Mouse (Mus musculus) kidney, adult 9 months (tissue): Measurements from ENCODE around the gene Ldlrad3.
A peak's percentile ranks its signal among the peaks of the same experiment; 100 is the strongest.

ENCODE experiments used
- DNase-seq: peaks from one replicate; pipeline ENCODE4 v3.0.0; 2022

Ldlrad3 gene

DNA sequence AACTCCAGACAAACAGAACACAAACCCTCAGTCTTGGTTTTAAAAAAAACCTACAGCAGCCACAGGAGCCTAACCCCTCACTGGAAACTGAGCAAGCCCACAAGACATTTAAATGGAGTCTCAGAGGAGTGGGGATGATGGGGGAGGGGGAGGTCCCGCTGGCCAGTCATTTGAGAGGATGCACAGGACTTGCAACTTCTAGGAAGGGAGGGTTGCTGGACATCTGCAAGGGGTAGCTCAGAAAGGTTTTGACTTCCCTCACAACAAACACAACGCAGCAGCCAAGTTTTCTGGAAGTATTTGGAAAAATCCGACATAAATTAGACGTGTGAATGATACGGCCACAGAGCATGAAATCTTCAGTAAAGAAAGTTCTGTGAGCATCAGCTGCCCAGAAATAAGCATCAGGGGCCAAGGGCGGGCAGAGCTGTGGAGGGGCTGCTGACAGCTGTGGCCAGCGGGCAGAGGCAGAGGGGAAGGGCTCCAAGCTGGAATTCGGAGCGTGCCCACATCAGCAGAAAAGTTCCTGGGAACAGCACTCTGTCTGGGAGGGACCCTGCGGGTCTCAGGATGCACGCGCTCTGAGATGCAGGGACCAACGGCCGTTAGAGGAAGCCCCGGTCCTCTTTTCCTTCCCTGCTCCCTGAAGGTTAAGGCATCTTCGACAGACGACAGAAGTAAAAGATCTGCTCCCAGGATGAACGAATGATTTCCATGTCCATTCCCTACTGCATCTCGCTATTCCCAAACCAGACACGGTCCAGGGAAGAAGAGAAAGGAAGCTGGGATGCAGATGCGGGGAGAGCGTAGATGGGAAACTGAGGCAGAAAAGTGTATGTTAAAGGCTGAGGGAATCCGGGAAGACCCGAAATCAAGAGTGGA lies 875 bp downstream of the Ldlrad3 start:
- peak; percentile 42 for DNase-seq

DNA sequence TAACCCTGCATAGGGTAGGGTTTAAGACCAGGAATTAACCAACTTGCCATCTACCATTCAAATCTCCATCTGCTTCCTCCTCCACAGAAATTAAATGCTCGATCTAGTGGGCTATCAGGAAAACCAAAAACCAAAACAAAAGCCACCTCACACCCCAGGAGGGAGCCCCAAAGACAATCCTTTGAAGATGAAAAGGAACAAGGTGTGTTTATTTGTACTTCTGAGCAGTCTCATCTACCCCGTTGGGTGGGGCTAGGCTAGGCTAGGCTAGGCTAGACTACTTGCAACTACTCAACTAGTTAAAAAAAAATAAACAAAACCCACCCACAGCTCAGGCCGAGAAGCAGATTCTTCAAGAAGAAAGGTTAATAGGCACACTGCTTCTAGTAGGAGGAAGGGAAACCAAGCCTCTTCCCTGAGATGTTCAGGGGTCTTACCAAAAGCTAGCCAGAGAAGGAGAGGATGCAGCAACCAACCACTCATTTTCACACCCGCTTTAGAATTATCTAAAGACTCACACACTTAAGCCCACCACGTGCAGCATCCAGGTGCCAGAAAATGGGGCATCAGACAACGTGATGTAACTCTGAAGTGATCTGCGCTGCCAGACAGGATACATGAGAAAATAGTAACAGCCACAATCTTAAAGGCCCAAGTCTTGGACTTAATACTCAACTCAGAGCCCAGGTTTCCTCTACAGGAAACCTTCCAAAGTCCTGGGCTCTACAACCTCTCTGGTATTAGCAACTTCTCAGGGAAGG lies 2.3 kb downstream of the Ldlrad3 start:
- no peak for DNase-seq

DNA sequence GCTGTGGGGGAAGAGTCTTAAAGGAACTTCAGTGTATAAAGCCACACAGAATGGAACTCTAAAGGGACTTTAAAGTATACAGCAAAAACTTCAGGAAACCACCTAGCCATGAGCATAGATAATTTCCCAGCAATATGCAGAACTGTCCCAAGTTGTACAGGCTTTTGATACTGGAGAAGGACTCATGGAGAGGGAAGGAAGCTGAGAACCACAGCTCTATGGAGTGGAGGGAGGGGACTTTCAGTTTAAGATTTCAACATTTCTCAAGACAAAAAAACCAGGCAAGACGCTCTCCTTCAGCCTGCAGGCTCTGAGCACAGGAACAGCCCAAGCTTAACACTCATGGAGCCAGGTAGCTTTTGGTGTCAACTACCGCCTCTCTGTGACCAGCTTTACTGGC lies 4.7 kb downstream of the Ldlrad3 start:
- DNase-seq = no peak

DNA sequence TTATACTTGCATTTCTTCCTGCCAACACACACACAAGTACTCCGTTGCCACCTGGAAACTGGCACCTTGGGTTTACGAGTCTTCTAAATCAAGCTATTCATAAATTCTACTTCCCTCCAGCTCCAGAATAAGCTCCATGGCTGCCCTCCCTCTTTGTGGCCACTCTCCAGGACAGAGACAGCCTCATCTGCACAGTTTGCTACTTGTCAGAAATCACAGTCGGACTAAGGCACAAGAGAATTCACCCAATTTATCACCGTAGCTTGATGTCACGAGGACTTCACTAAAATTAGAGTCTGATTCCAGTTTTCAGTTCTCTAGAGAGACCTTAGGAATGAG lies 9.8 kb downstream of the Ldlrad3 start:
- no peak for DNase-seq

DNA sequence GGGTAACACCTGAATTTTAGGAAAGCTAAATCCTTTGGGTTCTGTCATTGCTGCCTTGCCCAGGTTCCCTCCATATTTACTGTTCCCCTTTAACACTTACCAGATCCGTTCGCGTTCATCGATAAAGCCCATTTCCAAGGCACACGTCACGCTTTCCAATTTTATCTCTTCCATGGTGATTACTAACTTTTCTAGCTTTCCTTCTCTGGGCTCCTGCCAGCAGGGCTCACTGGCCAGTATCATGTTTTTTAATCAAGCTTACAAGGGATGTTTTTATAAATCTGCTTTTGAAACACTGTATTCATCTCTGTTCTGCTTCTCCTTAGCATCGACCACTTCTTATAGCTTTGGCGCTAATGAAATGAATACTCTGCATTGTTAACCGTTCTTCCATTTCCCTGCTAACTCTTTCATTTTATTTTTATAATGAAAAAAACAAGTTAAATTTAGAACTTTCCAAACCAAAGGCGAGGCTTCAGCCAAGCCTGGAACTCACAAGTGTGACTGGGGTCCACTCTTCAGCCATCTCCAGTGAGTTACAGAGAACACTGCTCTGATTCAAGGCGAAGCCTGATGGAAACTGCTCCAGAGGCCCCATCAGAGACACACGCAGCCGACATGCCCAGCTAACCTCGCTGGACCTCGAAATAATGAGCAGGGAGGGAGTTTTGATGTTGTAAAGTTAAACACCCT lies 10.3 kb downstream of the Ldlrad3 start:
- DNase-seq = no peak

DNA sequence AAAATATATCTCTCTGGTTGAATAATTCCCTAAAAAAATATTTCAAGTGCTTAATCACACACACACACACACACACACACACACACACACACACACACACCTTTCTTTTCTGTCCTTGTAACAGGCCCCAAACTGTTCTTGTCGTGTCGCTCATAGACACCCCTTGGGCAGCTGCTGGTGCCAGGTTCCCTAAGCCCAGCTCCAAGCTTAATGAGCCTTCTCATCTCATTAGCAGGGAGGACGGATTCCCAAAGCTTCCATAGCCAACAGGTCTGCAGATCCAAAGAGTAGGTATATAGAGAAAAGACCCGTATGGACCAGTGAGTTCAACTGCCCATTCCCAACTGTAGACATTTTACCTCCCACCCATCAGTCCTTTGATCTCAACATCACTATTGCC lies 13.7 kb downstream of the Ldlrad3 start:
- no peak for DNase-seq

DNA sequence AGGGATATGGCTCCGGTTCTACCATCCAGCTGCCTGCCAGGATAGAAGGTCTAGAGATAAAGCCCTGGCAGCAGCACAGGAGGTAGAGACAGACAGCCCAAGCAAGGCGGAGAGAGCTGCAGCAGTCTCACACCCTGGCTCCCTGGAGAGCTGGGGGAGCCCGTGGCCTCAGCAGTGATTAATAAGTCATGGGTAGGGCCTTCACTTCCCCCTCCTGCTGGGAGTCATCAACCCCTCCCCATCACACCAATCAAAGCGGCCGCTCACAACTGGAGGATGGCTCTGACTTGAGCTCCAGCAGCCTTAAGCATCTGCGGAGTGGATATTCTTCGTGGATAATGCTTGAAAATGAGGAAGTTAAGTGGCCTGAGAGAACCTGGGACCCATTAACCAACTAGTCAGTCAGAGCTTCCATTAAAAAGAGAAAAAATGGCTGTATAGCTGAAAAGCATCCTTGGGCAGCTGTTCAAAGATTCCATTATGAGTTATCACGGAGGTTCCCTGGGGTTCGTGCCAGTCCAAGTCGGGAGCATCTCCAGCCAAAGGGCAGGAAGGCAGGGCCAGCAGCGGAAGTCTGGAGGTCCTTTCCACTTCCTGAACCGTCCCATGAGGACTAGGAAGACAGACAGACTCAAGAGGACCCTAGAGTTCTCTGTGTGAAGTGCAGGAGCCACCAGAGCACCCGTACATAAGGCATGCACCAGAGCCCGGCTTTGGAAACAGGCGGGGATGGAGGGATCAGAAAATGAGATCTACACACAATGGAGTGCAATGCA lies 19.4 kb downstream of the Ldlrad3 start:
- peak; percentile 42 for DNase-seq

DNA sequence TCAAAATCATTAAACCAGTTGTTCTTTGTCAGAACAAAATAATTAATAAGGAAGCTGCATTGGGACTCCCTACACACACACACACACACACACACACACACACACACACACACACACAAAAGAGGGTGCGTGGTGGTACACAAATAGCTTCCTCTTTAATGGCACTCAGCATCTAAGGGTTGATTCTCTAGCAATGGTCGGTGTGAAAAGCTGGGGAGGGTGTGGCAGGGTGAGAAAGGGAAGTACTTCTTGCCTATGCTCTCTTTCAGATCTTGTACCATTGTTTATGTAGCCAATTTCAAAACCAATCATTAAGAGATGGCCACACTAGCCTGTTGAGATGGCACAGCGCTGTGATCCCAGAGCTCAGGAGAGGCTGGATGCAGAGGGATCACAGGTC lies 23.1 kb downstream of the Ldlrad3 start:
- DNase-seq = no peak

DNA sequence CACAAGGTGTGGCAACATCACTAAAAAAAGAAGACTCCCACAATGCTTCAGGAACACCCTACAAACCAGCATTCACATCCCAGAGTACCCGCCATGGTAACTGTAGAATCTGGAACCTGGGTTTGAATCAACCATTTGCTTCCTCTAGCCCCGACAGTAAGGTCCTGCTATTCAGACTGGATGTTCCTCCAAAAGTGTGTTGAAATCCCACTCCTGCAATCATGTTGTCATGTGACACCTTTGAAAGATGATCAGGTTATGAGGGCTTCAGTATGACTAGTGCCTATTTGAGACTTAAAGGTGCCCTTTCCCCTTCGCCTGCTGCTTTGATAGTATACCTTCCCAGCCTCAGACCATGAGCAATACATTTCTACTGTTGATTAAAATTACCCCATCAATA lies 28.6 kb downstream of the Ldlrad3 start:
- DNase-seq = no peak

DNA sequence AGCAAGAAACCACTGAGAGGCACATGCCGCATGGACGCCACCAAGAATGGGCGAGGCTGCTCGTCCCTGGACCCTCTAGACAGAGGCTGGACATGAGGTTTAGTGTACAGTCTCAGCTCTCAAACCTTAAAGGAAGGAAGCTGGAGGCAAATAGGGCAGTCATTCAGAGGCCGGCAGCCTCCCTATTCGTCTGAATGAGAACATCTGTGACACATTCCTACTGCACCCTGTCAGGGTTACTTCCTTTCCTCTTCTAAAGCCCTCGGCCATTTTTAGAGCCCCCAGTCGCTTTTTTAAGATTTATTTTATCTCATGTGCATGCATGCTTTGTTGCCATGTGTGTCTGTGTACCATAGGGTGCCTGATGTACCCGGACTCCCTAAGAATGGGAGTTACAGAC lies 29.2 kb downstream of the Ldlrad3 start:
- DNase-seq = no peak

DNA sequence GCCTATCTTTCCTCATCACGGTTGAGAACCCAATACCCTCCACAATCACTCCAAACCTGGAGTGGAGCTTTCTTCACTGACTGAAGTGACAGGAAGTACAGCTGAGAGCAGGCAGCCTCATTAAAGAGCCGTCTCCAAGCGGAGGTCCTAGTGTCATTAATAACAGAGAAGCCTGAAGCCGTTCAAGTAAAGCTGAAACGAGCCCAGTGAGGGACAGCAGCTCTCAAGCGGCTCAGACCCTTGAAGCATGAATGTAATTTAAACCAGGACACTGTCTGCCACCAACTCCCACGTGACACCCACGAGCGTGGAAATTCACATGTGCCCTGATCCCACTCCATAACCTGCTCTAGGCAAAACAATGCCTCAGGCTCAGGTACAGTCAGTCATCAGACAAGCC lies 29.7 kb downstream of the Ldlrad3 start:
- DNase-seq = no peak

DNA sequence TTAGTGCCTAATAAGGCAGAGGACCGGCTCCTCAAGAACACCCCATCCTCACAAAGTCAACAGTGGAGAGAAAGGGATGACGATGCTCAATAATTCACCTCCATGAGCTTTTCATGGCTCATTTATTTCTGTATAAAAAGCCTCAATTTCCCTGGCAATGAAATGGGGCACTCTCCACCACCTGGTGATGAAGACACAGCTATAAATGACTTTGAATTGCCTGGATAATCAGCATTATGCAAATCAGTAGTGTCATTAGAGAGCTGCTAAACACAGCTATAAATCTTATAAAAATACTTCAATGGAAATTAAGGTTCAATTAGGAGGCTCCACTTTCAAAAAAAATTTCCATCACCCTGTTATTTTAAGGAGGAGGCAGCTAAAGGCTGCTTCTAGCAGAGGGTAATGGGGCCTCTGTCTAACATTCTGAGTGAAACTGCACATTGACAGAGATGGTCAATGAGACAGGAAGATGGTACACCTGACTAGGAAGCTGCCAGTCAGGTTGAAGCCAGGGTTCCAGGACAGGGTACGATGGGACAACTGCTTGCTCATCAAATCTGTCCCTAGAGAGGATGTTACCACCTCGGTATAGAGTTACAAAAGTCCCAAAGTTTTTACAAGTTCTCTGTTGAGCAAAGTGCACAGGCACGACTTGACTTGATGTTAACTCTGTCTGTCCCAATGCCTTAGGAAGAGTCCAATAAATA lies 30.7 kb downstream of the Ldlrad3 start:
- DNase-seq = peak; percentile 56

DNA sequence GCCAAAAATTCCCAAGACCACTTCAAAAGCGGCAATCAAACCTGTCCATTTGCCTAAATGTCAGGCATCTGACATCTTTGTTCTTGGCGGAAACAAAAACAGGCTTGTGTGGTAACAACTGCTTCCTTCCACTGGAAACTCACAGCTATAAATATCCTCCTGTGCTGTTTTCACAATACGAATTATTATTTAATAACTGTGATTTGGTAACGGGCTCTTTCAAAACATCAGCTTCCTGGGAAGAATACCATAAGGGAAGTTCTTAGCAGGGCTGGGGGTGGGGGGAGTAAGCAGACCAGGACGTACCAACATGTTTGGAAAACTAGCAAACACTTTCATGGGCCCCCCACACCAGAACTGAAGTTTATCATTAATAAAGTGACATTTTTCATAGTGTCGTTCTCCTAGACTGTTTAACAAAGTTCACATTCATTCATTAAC lies 31.4 kb downstream of the Ldlrad3 start:
- peak; percentile 79 for DNase-seq

DNA sequence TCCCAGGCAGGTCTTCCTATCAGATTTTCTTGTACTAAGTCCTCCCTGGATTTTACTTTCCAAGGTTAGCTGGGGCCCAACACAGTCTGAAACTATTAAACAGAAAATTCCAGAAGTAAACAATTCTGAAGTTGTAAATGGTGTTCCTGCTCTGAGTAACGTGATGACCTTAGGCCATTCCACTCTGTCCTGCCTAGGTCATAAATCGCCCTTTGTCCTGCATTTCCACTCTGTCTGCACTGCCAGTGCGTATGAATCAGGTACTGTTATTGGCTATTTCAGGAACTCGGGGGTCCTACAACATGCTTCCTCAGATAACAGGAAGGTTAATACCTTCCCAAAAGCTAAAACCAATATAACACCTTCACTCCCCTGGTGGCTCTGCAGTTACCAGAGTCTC lies 31.9 kb downstream of the Ldlrad3 start:
- peak; percentile 78 for DNase-seq

DNA sequence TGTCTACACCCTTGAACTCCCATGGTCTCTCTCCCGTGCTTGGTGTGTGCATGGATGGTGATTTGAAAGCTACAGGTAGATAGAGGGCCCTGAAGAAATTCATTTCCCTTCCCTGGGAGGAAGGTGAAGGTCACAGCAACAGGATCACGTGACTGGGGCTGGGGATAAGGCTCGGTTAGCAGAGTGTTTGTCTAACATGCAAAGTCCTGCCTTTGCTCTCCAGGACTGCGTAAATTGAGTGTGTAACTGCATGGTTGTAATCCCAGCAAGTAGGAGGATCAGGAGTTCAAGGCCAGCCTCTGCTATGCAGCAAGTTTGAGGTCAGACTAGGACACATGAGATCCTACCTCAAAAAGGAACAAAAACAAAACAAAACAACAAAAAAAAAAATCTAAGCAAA lies 32.7 kb downstream of the Ldlrad3 start:
- peak; percentile 41 for DNase-seq

DNA sequence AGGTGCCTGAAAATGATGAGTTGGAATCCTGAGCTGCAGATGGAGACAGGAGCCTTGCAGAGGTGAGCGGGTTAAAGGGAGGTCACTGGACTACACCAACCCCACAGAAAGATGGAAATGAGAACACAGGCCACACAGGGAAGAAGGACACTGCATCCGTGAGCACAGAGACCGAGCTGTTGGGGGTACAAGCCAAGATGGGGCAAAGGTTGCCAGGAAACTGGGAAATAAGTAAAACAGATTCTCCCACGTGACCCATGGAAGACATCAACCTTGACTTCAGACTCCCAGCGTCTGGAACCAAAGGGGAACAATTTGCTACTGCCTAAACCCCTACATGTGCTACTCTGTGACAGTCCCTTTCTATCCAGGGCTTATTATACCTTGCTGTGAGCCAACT lies 33.3 kb downstream of the Ldlrad3 start:
- DNase-seq = peak; percentile 91

DNA sequence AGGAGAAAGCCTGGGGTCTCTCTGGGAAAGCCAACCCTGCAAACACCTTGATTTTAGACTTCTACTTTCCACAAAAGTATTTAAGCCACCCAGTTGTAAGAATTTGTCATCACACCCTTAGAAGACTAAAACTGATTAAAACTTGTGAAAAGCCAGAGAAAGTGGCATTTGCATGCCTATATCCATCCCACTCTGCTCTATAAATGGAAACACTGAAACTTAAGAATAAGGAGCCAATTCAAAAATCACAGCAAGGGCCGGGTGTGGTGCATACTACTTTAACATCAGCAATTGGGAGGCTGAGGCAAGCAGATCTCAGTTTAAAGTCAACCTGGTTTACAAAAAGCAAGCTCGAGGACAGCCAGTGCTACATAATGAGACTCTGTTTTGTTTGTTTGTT lies 37.1 kb downstream of the Ldlrad3 start:
- DNase-seq = no peak

DNA sequence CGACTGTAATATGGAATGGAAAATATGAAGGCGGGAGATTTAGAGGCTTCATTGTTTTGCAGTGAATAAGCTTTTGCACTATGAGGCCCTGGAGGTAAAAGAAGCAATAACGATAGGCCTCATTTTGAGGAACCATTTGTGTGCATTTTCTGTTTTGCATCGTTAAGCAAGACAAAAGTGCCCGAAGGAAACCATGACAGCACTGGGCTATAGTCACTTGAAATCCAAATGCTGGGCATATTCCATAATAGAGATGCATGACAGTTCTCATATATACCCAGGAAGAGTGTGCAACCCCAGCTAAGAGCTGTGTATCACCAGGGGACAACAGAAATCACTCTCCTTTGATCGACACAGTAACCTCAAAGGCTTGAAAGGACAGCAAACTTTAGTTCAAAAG lies 38.1 kb downstream of the Ldlrad3 start:
- no peak for DNase-seq

DNA sequence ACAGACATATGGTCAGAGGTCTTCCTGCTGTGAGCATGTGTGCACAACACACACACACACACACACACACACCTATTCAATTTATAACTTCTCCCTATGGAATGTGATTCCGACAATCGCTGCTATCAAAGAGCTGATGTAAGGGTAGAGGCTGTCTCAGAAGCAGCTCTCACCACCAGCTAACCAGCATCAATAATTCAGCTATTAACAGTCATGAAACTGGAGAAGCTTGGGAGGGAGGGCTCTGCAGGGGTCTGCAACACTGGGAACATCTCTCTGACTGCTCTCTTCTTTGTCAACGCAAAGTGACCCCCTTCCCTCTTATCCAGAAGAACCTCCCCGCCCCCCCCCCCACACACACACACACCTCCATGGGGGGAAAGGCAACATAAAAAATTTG lies 38.6 kb downstream of the Ldlrad3 start:
- DNase-seq = no peak

DNA sequence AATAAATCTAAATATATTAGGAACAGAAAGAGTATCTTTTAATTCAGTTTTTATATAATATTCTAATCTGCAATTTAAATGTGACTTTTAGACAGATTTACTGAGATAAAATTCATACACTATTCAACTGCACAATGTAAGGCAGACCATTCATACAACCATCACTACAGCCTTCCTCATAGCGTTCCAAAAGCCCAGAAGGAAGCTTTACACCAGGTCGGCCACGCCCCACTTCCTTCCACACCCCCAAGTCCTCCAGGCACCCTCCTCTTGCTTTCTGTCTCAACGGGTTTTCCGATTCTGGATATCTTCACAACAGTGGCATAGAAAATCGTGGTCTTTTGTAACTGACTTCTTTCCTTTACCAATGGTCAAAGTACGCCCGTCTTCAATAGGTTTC lies 39.8 kb downstream of the Ldlrad3 start:
- no peak for DNase-seq

DNA sequence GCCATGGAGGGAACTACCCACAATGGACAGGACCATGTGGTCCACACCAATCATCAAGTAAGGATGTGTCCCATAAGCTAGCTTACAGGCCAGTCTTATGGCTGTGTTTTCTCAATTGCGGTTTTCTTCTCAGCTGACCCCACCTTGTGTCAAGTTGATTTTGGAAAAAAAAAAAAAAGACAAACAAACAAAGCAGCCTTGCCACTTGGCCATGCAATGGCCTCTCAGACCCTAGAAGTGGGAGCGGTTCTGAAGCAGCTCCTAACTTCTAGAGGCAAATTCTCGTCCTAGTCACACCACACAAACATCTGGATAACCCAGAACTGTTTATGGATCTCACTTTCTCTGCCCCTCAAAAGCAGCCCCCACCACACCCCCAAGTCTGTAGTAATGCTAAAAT lies 41.1 kb downstream of the Ldlrad3 start:
- no peak for DNase-seq

DNA sequence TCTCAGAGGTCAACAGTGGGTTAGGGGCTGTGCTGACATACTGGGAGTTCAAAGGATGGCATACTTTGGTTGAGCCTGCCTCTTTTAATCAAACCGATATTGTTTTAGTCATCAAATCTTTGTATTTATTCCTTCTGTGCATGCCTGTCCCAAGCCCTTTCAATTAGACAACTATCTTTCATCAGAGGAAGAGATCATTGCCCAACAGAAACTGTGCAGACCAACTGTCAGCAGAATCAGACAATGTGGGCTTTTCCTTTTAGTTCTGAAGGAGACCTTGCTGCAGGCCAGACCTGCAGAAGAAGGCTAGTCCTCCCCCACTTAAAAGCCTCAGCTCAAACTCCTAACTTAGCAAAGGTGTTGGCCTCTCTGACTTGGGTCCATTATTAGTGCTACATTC lies 41.9 kb downstream of the Ldlrad3 start:
- no peak for DNase-seq
